Mouse (Mus musculus) hindbrain, embryonic 11.5 days (tissue): Measurements from ENCODE around the gene Rasgrp1. TPM values are rescaled to one million over a fixed set of nuclear protein-coding genes. Genes with fewer than 3 reads are reported as not detected.

ENCODE experiments used
- ATAC-seq: fragments of 200-750 bp; cut with Nextera tagmentation; 2 replicates; pipeline ENCODE4 v1.8.0; 2017; ENCODE audit warnings: mild to moderate bottlenecking, moderate TSS enrichment, moderate library complexity; ENCODE audit not compliant: low FRiP score
- DNase-seq: peaks from one replicate; pipeline ENCODE4 v3.0.0-alpha.2; 2015; ENCODE audit warnings: low spot score
- H3K27ac ChIP-seq: fragments of 300-500 bp; sonication (generic); 2 replicates; pipeline ENCODE4 v1.5.1; 2014; ENCODE audit warnings: mild to moderate bottlenecking, low read depth, low read length
- H3K27me3 ChIP-seq: fragments of 300-500 bp; sonication (generic); 2 replicates; pipeline ENCODE4 v1.6.1; 2014; ENCODE audit warnings: mild to moderate bottlenecking, low read length, moderate library complexity, mixed read lengths; ENCODE audit not compliant: control insufficient read depth, insufficient read depth
- H3K36me3 ChIP-seq: fragments of 300-500 bp; sonication (generic); 2 replicates; pipeline ENCODE4 v1.6.1; 2014; ENCODE audit warnings: mild to moderate bottlenecking, low read length, moderate library complexity, mixed read lengths; ENCODE audit not compliant: control insufficient read depth, insufficient read depth
- H3K4me1 ChIP-seq: fragments of 300-500 bp; sonication (generic); replicated peaks from 2 replicates; pipeline ENCODE4 v1.6.1; 2014; ENCODE audit warnings: low read length, mixed read lengths; ENCODE audit not compliant: control insufficient read depth, insufficient read depth
- H3K4me2 ChIP-seq: fragments of 300-500 bp; sonication (generic); replicated peaks from 2 replicates; pipeline ENCODE4 v1.6.1; 2014; ENCODE audit warnings: mild to moderate bottlenecking, low read depth, low read length
- H3K4me3 ChIP-seq: fragments of 300-500 bp; sonication (generic); 2 replicates; pipeline ENCODE4 v1.5.1; 2014; ENCODE audit warnings: low read depth, low read length
- H3K9ac ChIP-seq: fragments of 300-500 bp; sonication (generic); 2 replicates; pipeline ENCODE4 v1.6.1; 2014; ENCODE audit warnings: low read depth, low read length
- H3K9me3 ChIP-seq: fragments of 300-500 bp; sonication (generic); 2 replicates; pipeline ENCODE4 v1.6.1; 2016; ENCODE audit warnings: low read length; ENCODE audit not compliant: control insufficient read depth
- WGBS: fragments of 180-500 bp; shearing (Covaris S2); extraction: QIAGEN DNeasy Blood & Tissue Kit; methylation state at CpG from one replicate; pipeline ENCODE4 v1.1.7; 2014; 5-methylcytosine and 5-hydroxymethylcytosine counted together
- polyA plus RNA-seq: library from polyadenylated mRNA; unstranded; fragments of >200 nt; fragmentation: Nextera tagmentation; extraction: Ambion mirVana; gene quantifications from 2 replicates; pipeline ENCODE4 v1.2.1, GENCODE M21; 2014

Rasgrp1 gene
- polyA plus RNA-seq, 1 experiment from 2014 or later: 0.74 TPM

GRCm38 (mm10) chr2:117313586-117314235, 29.1 kb downstream of the Rasgrp1 start:
- DNase-seq (no peak), ATAC-seq (no peak)
- 83% methylated on average over 5 of the region's 5 CpGs for WGBS
- H3K4me2 ChIP-seq: no peak overlapping the region
- H3K27ac ChIP-seq: no peak overlapping the region
- no peak overlapping the region for H3K4me3 ChIP-seq
- H3K4me1 ChIP-seq: no peaks in the 10 kb centered on the region
- no peak overlapping the region for H3K9ac ChIP-seq
- no peaks in the 10 kb centered on the region for H3K36me3 ChIP-seq
- H3K27me3 ChIP-seq: no peaks in the 10 kb centered on the region
- H3K9me3 ChIP-seq: no peaks in the 10 kb centered on the region

- Histone ChIP-seq H3K4me3 (no peak overlapping the region), H3K4me1 (no peaks in the 10 kb centered on the region), H3K27me3 (no peaks in the 10 kb centered on the region), H3K9me3 (no peaks in the 10 kb centered on the region), H3K27ac (no peak overlapping the region), H3K9ac (no peak overlapping the region), H3K36me3 (no peaks in the 10 kb centered on the region), H3K4me2 (no peak overlapping the region)
- peak; percentile 19 for DNase-seq
- WGBS: 63% methylated on average over 7 of the region's 7 CpGs
- peak; percentile 67 for ATAC-seq
Measured at GRCm38 (mm10) chr2:117312441-117312895, 30.3 kb downstream of the Rasgrp1 start.

- Histone ChIP-seq H3K4me2 (no peak overlapping the region), H3K9ac (no peak overlapping the region), H3K27ac (no peak overlapping the region), H3K36me3 (no peaks in the 10 kb centered on the region), H3K27me3 (no peaks in the 10 kb centered on the region), H3K9me3 (no peaks in the 10 kb centered on the region), H3K4me3 (no peak overlapping the region), H3K4me1 (no peaks in the 10 kb centered on the region)
- 67% methylated on average over 2 of the region's 2 CpGs for WGBS
- DNase-seq (no peak), ATAC-seq (no peak)
Measured at GRCm38 (mm10) chr2:117312030-117312429, 30.8 kb downstream of the Rasgrp1 start.

- Histone ChIP-seq H3K9ac (no peak overlapping the region), H3K27me3 (no peaks in the 10 kb centered on the region), H3K9me3 (no peaks in the 10 kb centered on the region), H3K4me1 (no peaks in the 10 kb centered on the region), H3K36me3 (no peaks in the 10 kb centered on the region), H3K27ac (no peak overlapping the region), H3K4me3 (no peak overlapping the region), H3K4me2 (no peak overlapping the region)
- WGBS: 74% methylated on average over 1 of the region's 1 CpGs
- no peak for ATAC-seq
- no peak for DNase-seq
Measured at GRCm38 (mm10) chr2:117311349-117311748, 31.5 kb downstream of the Rasgrp1 start.

GRCm38 (mm10) chr2:117309046-117309445, 33.8 kb downstream of the Rasgrp1 start:
- DNase-seq (no peak), ATAC-seq (no peak)
- no peak overlapping the region for H3K9ac ChIP-seq
- no peaks in the 10 kb centered on the region for H3K27me3 ChIP-seq
- H3K36me3 ChIP-seq: no peaks in the 10 kb centered on the region
- no peaks in the 10 kb centered on the region for H3K4me1 ChIP-seq
- no peak overlapping the region for H3K4me2 ChIP-seq
- H3K27ac ChIP-seq: no peak overlapping the region
- no peak overlapping the region for H3K4me3 ChIP-seq
- no peaks in the 10 kb centered on the region for H3K9me3 ChIP-seq
- 79% methylated on average over 2 of the region's 2 CpGs for WGBS

- no peak for DNase-seq
- Histone ChIP-seq H3K4me3 (no peak overlapping the region), H3K27ac (no peak overlapping the region), H3K4me1 (no peaks in the 10 kb centered on the region), H3K27me3 (no peaks in the 10 kb centered on the region), H3K9ac (no peak overlapping the region), H3K36me3 (no peaks in the 10 kb centered on the region), H3K4me2 (no peak overlapping the region), H3K9me3 (no peaks in the 10 kb centered on the region)
- WGBS: 90% methylated on average over 3 of the region's 3 CpGs
- no peak for ATAC-seq
Measured at GRCm38 (mm10) chr2:117307959-117308358, 34.8 kb downstream of the Rasgrp1 start.

GRCm38 (mm10) chr2:117304941-117305340, 37.9 kb downstream of the Rasgrp1 start:
- WGBS: 95% methylated on average over 5 of the region's 5 CpGs
- H3K4me2 ChIP-seq: no peak overlapping the region
- H3K4me3 ChIP-seq: no peak overlapping the region
- no peak overlapping the region for H3K9ac ChIP-seq
- H3K36me3 ChIP-seq: no peaks in the 10 kb centered on the region
- no peaks in the 10 kb centered on the region for H3K9me3 ChIP-seq
- no peaks in the 10 kb centered on the region for H3K4me1 ChIP-seq
- DNase-seq (no peak), ATAC-seq (no peak)
- H3K27me3 ChIP-seq: no peaks in the 10 kb centered on the region
- no peak overlapping the region for H3K27ac ChIP-seq

- Histone ChIP-seq H3K9me3 (no peaks in the 10 kb centered on the region), H3K27me3 (no peaks in the 10 kb centered on the region), H3K4me2 (no peak overlapping the region), H3K36me3 (no peaks in the 10 kb centered on the region), H3K9ac (no peak overlapping the region), H3K4me3 (no peak overlapping the region), H3K27ac (no peak overlapping the region), H3K4me1 (no peaks in the 10 kb centered on the region)
- 91% methylated on average over 12 of the region's 12 CpGs for WGBS
- ATAC-seq (no peak), DNase-seq (no peak)
Measured at GRCm38 (mm10) chr2:117303391-117304350, 39.1 kb downstream of the Rasgrp1 start.
